Comparison of ENCODE assay signal across 17 mouse cellular contexts in the genomic region with DNA sequence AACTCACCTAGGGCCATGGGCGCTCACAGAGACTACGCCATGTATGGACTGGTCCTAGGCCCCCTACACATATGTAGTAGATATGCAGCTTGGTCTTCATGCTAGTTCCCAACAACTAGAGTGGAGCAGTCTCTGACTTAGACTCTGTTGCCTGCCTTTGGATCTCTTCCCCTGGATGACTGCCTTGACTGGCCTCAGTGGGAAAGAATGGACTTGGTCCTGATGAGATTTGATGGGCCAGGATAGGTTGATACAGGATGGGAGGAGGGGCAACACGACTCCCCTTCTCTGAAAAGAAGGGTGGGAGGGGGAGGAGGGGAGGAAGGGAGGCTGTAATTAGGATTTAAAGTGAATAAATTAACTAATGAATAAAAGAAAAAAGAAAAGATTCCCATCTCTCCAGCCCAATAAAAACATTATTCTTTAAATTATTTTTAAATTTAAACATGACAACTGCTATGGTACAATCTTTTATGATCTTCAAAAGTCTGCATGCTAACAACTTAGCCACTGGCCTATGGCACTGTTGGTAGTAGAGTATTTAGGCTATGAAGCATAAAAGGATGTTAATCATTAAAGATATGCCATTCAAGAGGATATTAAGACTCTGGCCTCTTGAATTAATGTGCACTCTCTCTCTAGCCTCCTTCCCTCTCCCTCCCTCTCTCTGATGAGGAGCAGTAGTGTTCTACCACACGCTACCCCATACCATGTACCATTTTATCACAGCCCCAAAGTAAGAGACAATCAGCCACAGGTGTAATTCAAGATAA.
"Had no signal": no experiment of that assay in that cellular context is flagged by ENCODE, and none has a peak within 500 bp of the region (broad histone marks: within the 10 kb centered on the region; RNA-seq: fewer than 3 reads in every experiment).

No protein-coding gene starts in this region.

- H3K4me1 ChIP-seq: lung, embryonic 15.5 days; megakaryocyte, embryonic 14.5 days; midbrain, embryonic 13.5 days; midbrain, embryonic 15.5 days; neural tube, embryonic 12.5 days; stomach, embryonic 15.5 days had no signal

- H3K4me3 ChIP-seq: lung, embryonic 15.5 days; megakaryocyte, embryonic 14.5 days; midbrain, embryonic 13.5 days; midbrain, embryonic 15.5 days; neural tube, embryonic 12.5 days; stomach, embryonic 15.5 days had no signal

- H3K4me2 ChIP-seq: lung, embryonic 15.5 days; midbrain, embryonic 11.5 days; midbrain, embryonic 13.5 days; midbrain, embryonic 15.5 days; neural tube, embryonic 12.5 days; stomach, embryonic 15.5 days had no signal

- H3K36me3 ChIP-seq: lung, embryonic 15.5 days; midbrain, embryonic 13.5 days; midbrain, embryonic 15.5 days; neural tube, embryonic 12.5 days; stomach, embryonic 15.5 days had no signal

- H3K27me3 ChIP-seq: lung, embryonic 15.5 days; megakaryocyte, embryonic 14.5 days; midbrain, embryonic 13.5 days; midbrain, embryonic 15.5 days; neural tube, embryonic 12.5 days; stomach, embryonic 15.5 days had no signal

- DNase-seq: lung, adult 2 months; lung, postnatal 14 days; lung, postnatal 36 days; right cerebral cortex, postnatal 14 days; thymus, adult 2 months; thymus, postnatal 25 days; thymus, postnatal 4 days had no signal

- H3K9ac ChIP-seq: lung, embryonic 15.5 days; midbrain, embryonic 13.5 days; midbrain, embryonic 15.5 days; neural tube, embryonic 12.5 days; stomach, embryonic 15.5 days had no signal

- H3K27ac ChIP-seq: lung, embryonic 15.5 days; macrophage; midbrain, embryonic 13.5 days; midbrain, embryonic 15.5 days; neural tube, embryonic 12.5 days; stomach, embryonic 15.5 days; stomach, postnatal 0 days had no signal

- ATAC-seq: lung, postnatal 0 days; midbrain, embryonic 13.5 days; midbrain, embryonic 15.5 days had no signal

- H3K9me3 ChIP-seq: lung, embryonic 15.5 days; megakaryocyte, embryonic 14.5 days; midbrain, embryonic 13.5 days; midbrain, embryonic 15.5 days; neural tube, embryonic 12.5 days; stomach, embryonic 15.5 days had no signal
